In genomic region chr15:4026231-4026773, GRCm38 (mm10) we compare ENCODE assay signal across 8 mouse cellular contexts. TPM values are rescaled to one million over a fixed set of nuclear protein-coding genes. Genes with fewer than 3 reads are reported as not detected.
DNase-seq lines count a peak whose midpoint lies in the region; ATAC-seq and TF ChIP-seq lines count a peak whose summit lies in the region.

TSS of gene Oxct1 (plus strand) at chr15:4026383.

- peak within 1 kb of the TSS; percentile 64 for H3K9ac ChIP-seq in ES-Bruce4 (ENCODE audit: low read depth, poor library complexity, severe bottlenecking)
- H3K9ac ChIP-seq in forebrain, embryonic 12.5 days, result peak within 1 kb of the TSS; percentile 87
- peak within 1 kb of the TSS; percentile 82 for H3K9ac ChIP-seq in heart, postnatal 0 days (replicated peaks; ENCODE audit: low read depth, low read length)
- H3K9ac ChIP-seq in liver, embryonic 16.5 days (ENCODE audit: low read depth, low read length), result peak within 1 kb of the TSS; percentile 66
- peak within 1 kb of the TSS; percentile 66 for H3K9ac ChIP-seq in neural tube, embryonic 15.5 days (replicated peaks)

- TF ChIP-seq CTCF in ES-Bruce4 (IDR thresholded peaks at IDR 0.05; ENCODE audit: low read depth, low read length), result peak; percentile 62
- peak; percentile 62 for TF ChIP-seq CTCF in heart, postnatal 0 days (IDR thresholded peaks at IDR 0.05; ENCODE audit: low read depth)

- ATAC-seq in forebrain, embryonic 12.5 days (ENCODE audit: low FRiP score), result peak; percentile 95
- ATAC-seq in heart, postnatal 0 days (ENCODE audit: insufficient read depth, low read depth), result peak; percentile 92
- peak; percentile 90 for ATAC-seq in liver, embryonic 16.5 days (ENCODE audit: low read depth)
- ATAC-seq in neural tube, embryonic 15.5 days (ENCODE audit: low FRiP score), result peak; percentile 97

- no peak for TF ChIP-seq POLR2A in ES-Bruce4 (IDR thresholded peaks at IDR 0.05; ENCODE audit: insufficient read depth, low read length)

- H3K27ac ChIP-seq in ES-Bruce4 (ENCODE audit: insufficient read depth, low read length), result peak within 1 kb of the TSS; percentile 48; the same call in 1 of the 2 replicates
- H3K27ac ChIP-seq in forebrain, embryonic 12.5 days, result peak within 1 kb of the TSS; percentile 96
- peak within 1 kb of the TSS; percentile 99 for H3K27ac ChIP-seq in heart, postnatal 0 days (ENCODE audit: low read depth)
- peak within 1 kb of the TSS; percentile 57 for H3K27ac ChIP-seq in liver, embryonic 16.5 days (ENCODE audit: low read length)
- peak within 1 kb of the TSS; percentile 92 for H3K27ac ChIP-seq in neural tube, embryonic 15.5 days (replicated peaks)

- no peaks in the 10 kb centered on the region for H3K27me3 ChIP-seq in ES-Bruce4 (ENCODE audit: control insufficient read depth, insufficient read depth, low read length, poor library complexity, severe bottlenecking)
- no peaks in the 10 kb centered on the region for H3K27me3 ChIP-seq in forebrain, embryonic 12.5 days
- no peaks in the 10 kb centered on the region for H3K27me3 ChIP-seq in heart, postnatal 0 days (ENCODE audit: control insufficient read depth, insufficient read depth, low read length)
- H3K27me3 ChIP-seq in liver, embryonic 16.5 days (ENCODE audit: control insufficient read depth, insufficient read depth, low read depth, low read length), result peaks cover 4% of the 10 kb centered on the region; the same call in 1 of the 2 replicates
- no peaks in the 10 kb centered on the region for H3K27me3 ChIP-seq in neural tube, embryonic 15.5 days (replicated peaks)

- H3K4me1 ChIP-seq in ES-Bruce4 (ENCODE audit: control insufficient read depth, insufficient read depth, low read length), result peaks cover 2% of the 10 kb centered on the region
- H3K4me1 ChIP-seq in forebrain, embryonic 12.5 days, result peaks cover 12% of the 10 kb centered on the region; the same call in 1 of the 2 replicates
- peaks cover 22% of the 10 kb centered on the region for H3K4me1 ChIP-seq in heart, postnatal 0 days (ENCODE audit: control insufficient read depth, insufficient read depth)
- no peaks in the 10 kb centered on the region; the same call in none of the 2 replicates for H3K4me1 ChIP-seq in liver, embryonic 16.5 days (ENCODE audit: control insufficient read depth, low read depth, low read length)
- H3K4me1 ChIP-seq in neural tube, embryonic 15.5 days, result peaks cover 23% of the 10 kb centered on the region

- DNase-seq in c-Kit-positive CD71-positive TER-119-positive erythroid progenitor cells, embryonic 14.5 days (ENCODE audit: low spot score), result peak; percentile 74
- DNase-seq in heart, postnatal 0 days (ENCODE audit: low spot score), result peak; percentile 93
- DNase-seq in kidney, postnatal 4 days, result peak; percentile 89 to 93
- peak; percentile 87 for DNase-seq in testis, postnatal 14 days (ENCODE audit: low spot score)

- no peak for TF ChIP-seq EP300 in ES-Bruce4 (IDR thresholded peaks at IDR 0.05; ENCODE audit: insufficient read depth, low read depth, low read length)
- no peak for TF ChIP-seq EP300 in heart, postnatal 0 days (IDR thresholded peaks at IDR 0.05; ENCODE audit: low read depth)

- no peaks in the 10 kb centered on the region for H3K36me3 ChIP-seq in ES-Bruce4 (ENCODE audit: control insufficient read depth, insufficient read depth, low read length, poor library complexity, severe bottlenecking)
- H3K36me3 ChIP-seq in forebrain, embryonic 12.5 days (replicated peaks), result no peaks in the 10 kb centered on the region
- no peaks in the 10 kb centered on the region for H3K36me3 ChIP-seq in heart, postnatal 0 days (replicated peaks; ENCODE audit: control insufficient read depth, insufficient read depth, low read length)
- H3K36me3 ChIP-seq in liver, embryonic 16.5 days (ENCODE audit: control insufficient read depth, insufficient read depth), result no peaks in the 10 kb centered on the region
- H3K36me3 ChIP-seq in neural tube, embryonic 15.5 days, result no peaks in the 10 kb centered on the region

- WGBS in forebrain, embryonic 12.5 days, result under 1% methylated on average over 45 of the region's 45 CpGs
- under 1% methylated on average over 38 of the region's 45 CpGs for WGBS in heart, postnatal 0 days
- 1% methylated on average over 44 of the region's 45 CpGs for WGBS in liver, embryonic 16.5 days (ENCODE audit: insufficient replicate concordance)
- under 1% methylated on average over 35 of the region's 45 CpGs for WGBS in neural tube, embryonic 15.5 days

- peak within 1 kb of the TSS; percentile 83 for H3K4me3 ChIP-seq in ES-Bruce4 (ENCODE audit: low read depth, low read length)
- H3K4me3 ChIP-seq in forebrain, embryonic 12.5 days (replicated peaks), result peak within 1 kb of the TSS; percentile 80
- H3K4me3 ChIP-seq in heart, postnatal 0 days (ENCODE audit: low read depth, low read length), result peak within 1 kb of the TSS; percentile 64
- H3K4me3 ChIP-seq in liver, embryonic 16.5 days (ENCODE audit: low read depth, low read length), result peak within 1 kb of the TSS; percentile 72
- H3K4me3 ChIP-seq in neural tube, embryonic 15.5 days (replicated peaks), result peak within 1 kb of the TSS; percentile 58

- peak within 1 kb of the TSS; percentile 66 for H3K4me2 ChIP-seq in forebrain, embryonic 12.5 days
- H3K4me2 ChIP-seq in heart, postnatal 0 days (ENCODE audit: low read depth, low read length), result peak within 1 kb of the TSS; percentile 80
- peak within 1 kb of the TSS; percentile 83 for H3K4me2 ChIP-seq in liver, embryonic 16.5 days (ENCODE audit: low read depth, low read length)
- peak within 1 kb of the TSS; percentile 68 for H3K4me2 ChIP-seq in neural tube, embryonic 15.5 days

- H3K9me3 ChIP-seq in ES-Bruce4 (replicated peaks; ENCODE audit: control insufficient read depth, insufficient read depth, low read length, poor library complexity, severe bottlenecking), result no peaks in the 10 kb centered on the region
- no peaks in the 10 kb centered on the region for H3K9me3 ChIP-seq in forebrain, embryonic 12.5 days
- H3K9me3 ChIP-seq in heart, postnatal 0 days (replicated peaks; ENCODE audit: control insufficient read depth, low read length), result no peaks in the 10 kb centered on the region
- no peaks in the 10 kb centered on the region for H3K9me3 ChIP-seq in liver, embryonic 16.5 days (replicated peaks; ENCODE audit: control insufficient read depth, low read length)
- H3K9me3 ChIP-seq in neural tube, embryonic 15.5 days (replicated peaks), result no peaks in the 10 kb centered on the region

RNA-seq across cellular contexts. Expression of gene Oxct1, which starts in this region (rescaled TPM):
- polyA plus RNA-seq in ES-Bruce4 (2011; ENCODE audit: insufficient read depth, insufficient read length, low read depth, missing spikeins), result 31.9 and 45.8 TPM in 2 replicates
- polyA plus RNA-seq in forebrain, embryonic 12.5 days (2016; fragmentation: Nextera tagmentation; extraction: Ambion mirVana), result 225 and 233 TPM in 2 replicates
- total RNA-seq in heart, postnatal 0 days (2014; rRNA removed; ENCODE audit: low replicate concordance), result 262 and 335 TPM in 2 replicates
- 301 and 332 TPM in 2 replicates for polyA plus RNA-seq in heart, postnatal 0 days (2015; fragmentation: Nextera tagmentation; extraction: Ambion mirVana)
- 21.8 and 23.5 TPM in 2 replicates for polyA plus RNA-seq in liver, embryonic 16.5 days (2015; fragmentation: Nextera tagmentation; extraction: Ambion mirVana)
- 402 and 424 TPM in 2 replicates for polyA plus RNA-seq in neural tube, embryonic 15.5 days (2015; fragmentation: Nextera tagmentation; extraction: Ambion mirVana)

Comparison
In these comparisons a context has a peak if more than half of its experiments do, and no peak if none do; other contexts are left out.
1. Peak in every context shown above with its lines: DNase-seq, ATAC-seq, H3K4me3 ChIP-seq and H3K27ac ChIP-seq.
2. H3K27ac ChIP-seq: peak in every context shown above with its lines; median percentile 99 in heart, postnatal 0 days; 96 in forebrain, embryonic 12.5 days; 92 in neural tube, embryonic 15.5 days; 57 in liver, embryonic 16.5 days; 48 in ES-Bruce4.